Mouse (Mus musculus): ENCODE measurements around the gene Hspb3. TPM values are rescaled to one million over a fixed set of nuclear protein-coding genes. Genes with fewer than 3 reads are reported as not detected.

The Hspb3 gene
- polyA plus RNA-seq, 1 experiment = not detected

DNA sequence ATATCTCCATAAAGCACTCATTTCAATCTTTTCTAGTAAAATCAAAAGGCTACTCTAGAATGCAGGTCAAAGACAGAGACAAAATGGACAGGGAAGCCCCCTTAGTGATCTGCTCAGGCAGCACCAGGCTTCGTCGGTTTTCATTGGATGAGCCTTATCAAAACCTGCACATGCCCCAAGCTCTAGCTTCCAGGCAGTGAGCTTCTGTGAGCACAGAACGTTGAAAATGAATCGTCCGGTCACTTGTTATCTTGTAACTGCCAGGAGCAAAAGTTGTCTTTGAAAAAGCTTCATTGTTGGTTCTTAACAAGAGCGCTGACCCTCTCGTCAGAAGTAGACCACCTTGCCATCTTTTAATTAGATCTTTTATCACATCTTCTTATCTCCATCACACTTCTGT is 26.4 kb upstream of the Hspb3 start:
- WGBS = 85% methylated on average over 7 of the region's 7 CpGs
- no peak overlapping the region for H3K27ac ChIP-seq (ENCODE audit: insufficient read depth, low read depth, low read length)
- no peak overlapping the region for H3K4me3 ChIP-seq (ENCODE audit: insufficient read depth, low read depth, low read length)
- TF ChIP-seq CTCF (IDR thresholded peaks at IDR 0.05; ENCODE audit: insufficient read depth, low read depth, low read length) = no peak
- TF ChIP-seq POLR2A (IDR thresholded peaks at IDR 0.05; ENCODE audit: insufficient read depth, low read depth, low read length) = no peak
- H3K4me1 ChIP-seq (ENCODE audit: control insufficient read depth, insufficient read depth, low read length) = no peaks in the 10 kb centered on the region

DNA sequence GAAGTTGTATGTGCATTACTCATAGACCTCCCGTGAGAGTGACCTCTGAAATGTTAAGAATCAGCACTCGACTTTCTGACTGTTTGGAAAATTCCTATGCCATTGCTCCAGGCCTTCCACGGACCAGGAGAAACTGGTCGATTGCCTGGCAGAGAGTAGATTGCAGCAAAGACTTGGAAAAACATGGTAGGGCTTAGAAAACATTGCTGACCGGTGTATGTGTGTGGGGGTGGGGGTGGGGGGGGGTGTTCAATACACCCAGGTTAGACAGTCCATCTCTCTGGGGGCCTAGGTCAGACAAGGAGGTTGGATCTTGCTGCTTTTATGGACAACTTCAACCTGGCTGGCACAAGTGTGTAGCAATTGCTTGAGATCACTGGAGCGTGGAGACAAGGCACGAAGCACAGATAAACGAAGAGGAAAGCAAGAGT is 23.2 kb upstream of the Hspb3 start:
- TF ChIP-seq CTCF (IDR thresholded peaks at IDR 0.05; ENCODE audit: insufficient read depth, low read depth, low read length) = no peak
- TF ChIP-seq POLR2A (IDR thresholded peaks at IDR 0.05; ENCODE audit: insufficient read depth, low read depth, low read length) = no peak
- 77% methylated on average over 8 of the region's 8 CpGs for WGBS
- Histone ChIP-seq H3K4me3 (ENCODE audit: insufficient read depth, low read depth, low read length) (no peak overlapping the region), H3K4me1 (ENCODE audit: control insufficient read depth, insufficient read depth, low read length) (no peaks in the 10 kb centered on the region), H3K27ac (ENCODE audit: insufficient read depth, low read depth, low read length) (no peak overlapping the region)

- Histone ChIP-seq H3K4me1 (ENCODE audit: control insufficient read depth, insufficient read depth, low read length) (no peaks in the 10 kb centered on the region), H3K4me3 (ENCODE audit: insufficient read depth, low read depth, low read length) (no peak overlapping the region), H3K27ac (ENCODE audit: insufficient read depth, low read depth, low read length) (no peak overlapping the region)
- 59% methylated on average over 5 of the region's 5 CpGs for WGBS
- TF ChIP-seq CTCF (IDR thresholded peaks at IDR 0.05; ENCODE audit: insufficient read depth, low read depth, low read length) = no peak
- TF ChIP-seq POLR2A (IDR thresholded peaks at IDR 0.05; ENCODE audit: insufficient read depth, low read depth, low read length) = no peak
These were observed 19.3 kb upstream of the Hspb3 start for GRCm38 (mm10) chr13:113682821-113683220.

GRCm38 (mm10) chr13:113680646-113681045 is 17.2 kb upstream of the Hspb3 start:
- WGBS = 89% methylated on average over 7 of the region's 7 CpGs
- Histone ChIP-seq H3K27ac (ENCODE audit: insufficient read depth, low read depth, low read length) (no peak overlapping the region), H3K4me1 (ENCODE audit: control insufficient read depth, insufficient read depth, low read length) (no peaks in the 10 kb centered on the region), H3K4me3 (ENCODE audit: insufficient read depth, low read depth, low read length) (no peak overlapping the region)
- TF ChIP-seq CTCF (IDR thresholded peaks at IDR 0.05; ENCODE audit: insufficient read depth, low read depth, low read length) (no peak), POLR2A (IDR thresholded peaks at IDR 0.05; ENCODE audit: insufficient read depth, low read depth, low read length) (no peak)

GRCm38 (mm10) chr13:113669459-113670077 is 6.1 kb upstream of the Hspb3 start:
- WGBS = 37% methylated on average over 10 of the region's 10 CpGs
- no peak overlapping the region for H3K27ac ChIP-seq (ENCODE audit: insufficient read depth, low read depth, low read length)
- TF ChIP-seq POLR2A (IDR thresholded peaks at IDR 0.05; ENCODE audit: insufficient read depth, low read depth, low read length) (no peak), CTCF (IDR thresholded peaks at IDR 0.05; ENCODE audit: insufficient read depth, low read depth, low read length) (no peak)
- H3K4me3 ChIP-seq (ENCODE audit: insufficient read depth, low read depth, low read length) = no peak overlapping the region
- H3K4me1 ChIP-seq (ENCODE audit: control insufficient read depth, insufficient read depth, low read length) = no peaks in the 10 kb centered on the region

- TF ChIP-seq CTCF (IDR thresholded peaks at IDR 0.05; ENCODE audit: insufficient read depth, low read depth, low read length) = no peak
- no peak for TF ChIP-seq POLR2A (IDR thresholded peaks at IDR 0.05; ENCODE audit: insufficient read depth, low read depth, low read length)
- H3K4me1 ChIP-seq (ENCODE audit: control insufficient read depth, insufficient read depth, low read length) = peaks cover 8% of the 10 kb centered on the region
- H3K27ac ChIP-seq (ENCODE audit: insufficient read depth, low read depth, low read length) = no peak overlapping the region
- 56% methylated on average over 7 of the region's 7 CpGs for WGBS
- no peak overlapping the region for H3K4me3 ChIP-seq (ENCODE audit: insufficient read depth, low read depth, low read length)
These were observed 407 bp upstream of the Hspb3 start for GRCm38 (mm10) chr13:113663883-113664282.

DNA sequence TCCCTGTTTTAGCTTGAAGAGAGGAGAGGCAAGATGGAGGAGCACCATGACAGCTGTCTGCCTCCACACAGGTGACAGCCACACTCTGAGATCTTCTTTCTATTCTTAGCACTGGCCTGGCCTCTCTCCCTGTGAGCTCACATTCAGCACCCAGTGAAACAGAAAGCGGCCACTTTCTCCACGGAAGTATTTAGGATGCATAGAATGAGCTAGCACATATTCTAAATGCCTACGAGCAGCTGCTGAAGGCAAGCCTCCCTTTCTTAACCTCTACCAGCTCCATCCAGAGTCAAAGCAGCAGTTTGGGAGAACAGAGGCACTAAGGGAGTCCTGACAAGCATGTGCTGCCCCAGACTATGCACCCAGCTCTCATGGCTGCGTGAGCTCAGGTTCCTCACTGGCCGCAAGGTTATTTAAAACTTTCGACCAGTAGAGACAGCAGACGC is 1.6 kb downstream of the Hspb3 start:
- TF ChIP-seq CTCF (IDR thresholded peaks at IDR 0.05; ENCODE audit: insufficient read depth, low read depth, low read length) (no peak), POLR2A (IDR thresholded peaks at IDR 0.05; ENCODE audit: insufficient read depth, low read depth, low read length) (no peak)
- 78% methylated on average over 7 of the region's 7 CpGs for WGBS
- Histone ChIP-seq H3K4me3 (ENCODE audit: insufficient read depth, low read depth, low read length) (no peak overlapping the region), H3K4me1 (ENCODE audit: control insufficient read depth, insufficient read depth, low read length) (peaks cover 8% of the 10 kb centered on the region), H3K27ac (ENCODE audit: insufficient read depth, low read depth, low read length) (no peak overlapping the region)

DNA sequence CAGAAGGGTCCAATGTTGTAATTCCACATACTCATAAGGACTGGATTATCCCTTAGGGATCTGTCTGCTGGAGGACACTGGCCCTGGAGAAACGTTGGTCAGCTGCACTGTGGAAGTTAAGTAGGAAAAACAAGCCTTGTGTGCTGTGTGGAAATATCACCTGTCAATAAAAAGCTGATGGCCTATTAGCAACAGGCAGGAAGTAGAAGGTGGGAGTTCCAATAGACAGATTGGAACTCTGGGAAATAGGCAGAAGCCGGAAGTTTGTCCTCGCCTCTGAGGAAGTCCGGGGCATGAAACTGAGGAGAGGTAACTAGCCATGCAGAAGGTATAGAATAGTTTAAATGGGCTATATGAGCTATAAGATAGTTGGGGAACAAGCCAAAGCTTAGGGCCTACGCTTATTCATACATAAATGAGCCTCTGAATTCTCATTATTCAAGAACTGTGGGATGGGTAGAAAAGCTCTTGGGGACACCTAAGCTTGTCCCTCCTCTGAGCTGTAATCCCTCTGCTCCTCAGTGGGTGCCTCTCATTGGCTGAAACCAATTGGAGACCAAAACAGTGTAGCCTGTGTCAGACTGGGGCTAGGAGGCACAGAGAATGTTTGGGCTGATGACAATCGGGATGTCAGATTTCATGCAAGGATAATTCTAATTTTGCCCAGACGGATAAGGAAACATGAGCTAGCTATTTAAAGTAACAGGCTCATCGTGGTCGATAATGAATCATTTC is 2.7 kb downstream of the Hspb3 start:
- Histone ChIP-seq H3K4me3 (ENCODE audit: insufficient read depth, low read depth, low read length) (no peak overlapping the region), H3K27ac (ENCODE audit: insufficient read depth, low read depth, low read length) (no peak overlapping the region), H3K4me1 (ENCODE audit: control insufficient read depth, insufficient read depth, low read length) (peaks cover 8% of the 10 kb centered on the region)
- WGBS = 82% methylated on average over 9 of the region's 9 CpGs
- TF ChIP-seq CTCF (IDR thresholded peaks at IDR 0.05; ENCODE audit: insufficient read depth, low read depth, low read length) (no peak), POLR2A (IDR thresholded peaks at IDR 0.05; ENCODE audit: insufficient read depth, low read depth, low read length) (no peak)

DNA sequence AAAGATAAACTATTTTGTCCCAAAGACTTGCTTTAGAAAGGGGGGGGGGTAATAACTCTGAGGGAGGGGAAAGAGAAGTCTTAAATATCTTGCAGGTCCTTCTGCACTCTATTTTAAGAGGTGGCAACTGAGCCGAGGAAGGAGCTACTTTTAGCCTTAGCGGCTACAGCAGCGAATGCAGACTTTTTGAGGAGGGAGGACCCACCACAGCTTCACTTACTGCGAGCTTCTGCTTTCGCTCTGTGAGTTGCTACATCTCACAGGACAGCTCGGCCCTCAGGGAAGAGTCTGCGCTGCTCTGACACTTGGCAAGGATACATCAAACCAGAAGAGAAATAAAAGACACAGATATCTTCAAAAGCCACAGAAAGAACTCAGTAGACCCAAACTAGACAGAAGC is 6.3 kb downstream of the Hspb3 start:
- TF ChIP-seq POLR2A (IDR thresholded peaks at IDR 0.05; ENCODE audit: insufficient read depth, low read depth, low read length) (no peak), CTCF (IDR thresholded peaks at IDR 0.05; ENCODE audit: insufficient read depth, low read depth, low read length) (no peak)
- Histone ChIP-seq H3K4me3 (ENCODE audit: insufficient read depth, low read depth, low read length) (no peak overlapping the region), H3K27ac (ENCODE audit: insufficient read depth, low read depth, low read length) (no peak overlapping the region), H3K4me1 (ENCODE audit: control insufficient read depth, insufficient read depth, low read length) (no peaks in the 10 kb centered on the region)
- 69% methylated on average over 7 of the region's 7 CpGs for WGBS

Measured in olfactory bulb, adult 2 months (tissue).